Mouse (Mus musculus) embryonic facial prominence, embryonic 10.5 days (tissue): ENCODE measurements at regions not wholly inside any gene's neighbourhood (a gene's known extent, or its start where the extent isn't known, plus 50 kb on each side); places are given as distances from the start of the nearest gene placed in this dataset.
"Not testable (repeated sequence)": the region's sequence is repeated elsewhere in the genome, so short reads cannot be mapped to it uniquely, and the experiment has no call there.

Source experiments
- DNase-seq: peaks from one replicate; pipeline ENCODE4 v3.0.0-alpha.2; 2017; ENCODE audit warnings: low spot score
- H3K27ac ChIP-seq: fragments of 300-500 bp; sonication (generic); replicated peaks from 2 replicates; pipeline ENCODE4 v1.5.1; 2016; ENCODE audit warnings: mild to moderate bottlenecking
- H3K27me3 ChIP-seq: fragments of 300-500 bp; sonication (generic); replicated peaks from 2 replicates; pipeline ENCODE4 v1.6.1; 2016; ENCODE audit warnings: low read depth, mild to moderate bottlenecking; ENCODE audit not compliant: poor library complexity, severe bottlenecking
- H3K36me3 ChIP-seq: fragments of 300-500 bp; sonication (generic); replicated peaks from 2 replicates; pipeline ENCODE4 v1.6.1; 2016; ENCODE audit warnings: mild to moderate bottlenecking, moderate library complexity
- H3K4me1 ChIP-seq: fragments of 300-500 bp; sonication (generic); 2 replicates; pipeline ENCODE4 v1.6.1; 2016
- H3K4me3 ChIP-seq: fragments of 300-500 bp; sonication (generic); 2 replicates; pipeline ENCODE4 v1.5.1; 2016; ENCODE audit warnings: mild to moderate bottlenecking, moderate library complexity
- H3K9me3 ChIP-seq: fragments of 300-500 bp; sonication (generic); 2 replicates; pipeline ENCODE4 v1.6.1; 2016; ENCODE audit warnings: mild to moderate bottlenecking
- WGBS: fragments of 180-500 bp; shearing (Covaris S2); methylation state at CpG from one replicate; pipeline ENCODE4 v1.1.7; 2016; 5-methylcytosine and 5-hydroxymethylcytosine counted together

DNA sequence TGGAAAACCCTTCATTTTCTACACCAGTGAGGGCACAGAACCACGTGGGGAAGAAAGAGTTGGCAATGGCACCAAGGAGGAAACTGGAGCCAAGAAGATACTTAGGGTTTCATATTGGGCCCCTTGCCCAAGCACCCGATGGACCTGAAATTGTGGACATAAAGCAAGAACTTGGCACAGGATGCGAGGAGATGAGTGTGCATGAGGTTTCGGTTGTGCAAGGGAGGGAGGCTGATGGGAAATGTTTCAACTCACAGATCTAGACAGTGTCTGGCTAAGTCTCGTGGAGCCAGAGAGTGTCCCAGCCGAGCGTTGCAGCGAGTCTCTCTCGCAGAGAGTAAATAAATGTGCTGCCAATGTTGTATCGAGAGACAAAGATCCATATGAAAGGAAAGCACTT lies 323.4 kb upstream of the Maf start:
- H3K36me3 ChIP-seq, result no peaks in the 10 kb centered on the region
- H3K4me3 ChIP-seq, result no peak overlapping the region
- no peak for DNase-seq
- H3K9me3 ChIP-seq, result no peaks in the 10 kb centered on the region
- WGBS, result 91% methylated on average over 10 of the region's 10 CpGs
- H3K27me3 ChIP-seq, result no peaks in the 10 kb centered on the region
- H3K27ac ChIP-seq, result no peak overlapping the region
- H3K4me1 ChIP-seq, result no peaks in the 10 kb centered on the region

DNA sequence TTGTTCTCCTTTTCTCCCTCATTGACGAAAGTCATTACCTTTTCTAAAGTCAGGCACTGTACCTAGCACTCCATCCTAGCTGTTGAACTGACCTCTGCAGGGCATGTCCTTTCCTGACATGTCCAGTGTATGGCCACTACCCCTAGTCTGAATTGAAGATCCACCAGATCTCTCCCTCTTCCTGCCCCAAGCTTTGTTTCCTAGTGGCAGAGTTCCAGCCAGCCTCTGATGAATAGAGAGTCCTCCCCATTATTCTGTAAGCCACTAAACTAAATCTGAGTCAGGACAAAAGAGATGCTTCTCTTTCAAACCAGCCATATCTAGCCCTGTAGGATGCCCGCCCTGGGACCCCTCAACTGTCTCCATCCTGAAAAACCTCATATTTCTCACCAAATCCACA lies 317.7 kb upstream of the Maf start:
- H3K27ac ChIP-seq, result no peak overlapping the region
- no peak for DNase-seq
- no peaks in the 10 kb centered on the region for H3K36me3 ChIP-seq
- no peaks in the 10 kb centered on the region for H3K9me3 ChIP-seq
- H3K4me3 ChIP-seq, result no peak overlapping the region
- H3K27me3 ChIP-seq, result no peaks in the 10 kb centered on the region
- no peaks in the 10 kb centered on the region for H3K4me1 ChIP-seq
- WGBS, result 81% methylated on average over 2 of the region's 2 CpGs

DNA sequence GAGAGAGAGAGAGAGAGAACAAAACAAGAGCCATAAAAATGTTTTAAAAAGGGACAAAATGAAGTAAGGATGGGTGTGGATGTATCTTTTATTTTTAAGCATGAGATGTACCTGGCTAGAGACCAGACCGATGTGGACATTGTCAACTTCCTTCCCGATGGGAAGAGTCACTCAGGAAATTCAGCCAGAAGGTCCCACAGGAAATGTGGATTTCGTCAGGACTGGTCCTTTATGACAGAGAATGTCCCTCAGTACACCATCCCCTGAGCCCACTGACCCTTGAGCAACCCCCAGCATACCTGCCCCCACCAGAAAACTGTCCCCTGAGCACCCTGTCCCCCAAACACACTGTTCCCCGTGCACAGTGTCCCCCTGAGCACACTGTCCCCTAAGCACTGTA lies 317.2 kb upstream of the Maf start:
- H3K4me1 ChIP-seq, result no peaks in the 10 kb centered on the region
- no peaks in the 10 kb centered on the region for H3K27me3 ChIP-seq
- 73% methylated on average over 4 of the region's 4 CpGs for WGBS
- H3K9me3 ChIP-seq, result no peaks in the 10 kb centered on the region
- H3K27ac ChIP-seq, result no peak overlapping the region
- DNase-seq, result no peak
- no peak overlapping the region for H3K4me3 ChIP-seq
- H3K36me3 ChIP-seq, result no peaks in the 10 kb centered on the region

DNA sequence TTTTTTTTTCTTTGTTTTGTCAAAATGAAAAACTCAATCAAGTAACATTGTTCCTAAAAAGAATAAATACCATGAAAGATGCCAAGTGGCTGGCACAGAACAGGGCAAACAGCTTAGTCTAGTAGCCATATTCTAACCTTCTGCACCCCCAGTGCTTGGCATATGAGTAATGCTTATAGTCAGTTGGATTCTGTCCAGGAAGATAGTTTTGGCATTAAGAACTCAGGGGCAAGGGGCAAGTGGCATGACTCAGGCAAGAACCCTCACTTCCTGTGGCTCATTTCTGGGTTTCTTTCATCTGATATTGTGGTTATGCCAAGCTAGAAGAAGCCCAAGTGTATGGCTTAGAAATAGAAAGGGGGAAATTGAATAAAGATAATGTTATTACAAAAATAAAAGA lies 314.1 kb upstream of the Maf start:
- Histone ChIP-seq H3K36me3 (no peaks in the 10 kb centered on the region), H3K9me3 (no peaks in the 10 kb centered on the region), H3K27me3 (no peaks in the 10 kb centered on the region), H3K4me3 (no peak overlapping the region), H3K27ac (no peak overlapping the region), H3K4me1 (no peaks in the 10 kb centered on the region)
- no peak for DNase-seq

DNA sequence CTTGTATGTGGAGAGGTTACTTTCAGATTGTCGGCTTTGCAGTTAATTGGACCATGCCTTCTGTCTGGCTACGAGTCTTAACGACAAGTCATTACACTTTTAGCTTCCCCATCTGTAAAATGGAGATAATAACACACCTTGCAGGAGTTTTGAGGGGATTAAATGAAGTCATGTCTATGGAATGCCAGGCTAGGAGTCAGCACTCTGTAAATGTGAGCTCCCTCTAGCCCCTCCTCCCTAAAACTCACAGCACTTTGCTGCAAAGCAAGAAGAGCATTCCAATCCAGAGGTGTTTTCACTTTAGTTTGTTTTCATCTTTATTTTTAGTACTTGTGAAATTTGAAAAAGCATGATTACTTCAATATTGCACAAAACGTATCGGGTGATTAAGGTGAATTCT lies 287.7 kb upstream of the Maf start:
- H3K36me3 ChIP-seq, result no peaks in the 10 kb centered on the region
- H3K27ac ChIP-seq, result no peak overlapping the region
- no peak overlapping the region for H3K4me3 ChIP-seq
- DNase-seq, result no peak
- H3K4me1 ChIP-seq, result no peaks in the 10 kb centered on the region
- no peaks in the 10 kb centered on the region for H3K27me3 ChIP-seq
- H3K9me3 ChIP-seq, result no peaks in the 10 kb centered on the region
- whole genome bisulfite sequencing, result 74% methylated on average over 5 of the region's 5 CpGs

DNA sequence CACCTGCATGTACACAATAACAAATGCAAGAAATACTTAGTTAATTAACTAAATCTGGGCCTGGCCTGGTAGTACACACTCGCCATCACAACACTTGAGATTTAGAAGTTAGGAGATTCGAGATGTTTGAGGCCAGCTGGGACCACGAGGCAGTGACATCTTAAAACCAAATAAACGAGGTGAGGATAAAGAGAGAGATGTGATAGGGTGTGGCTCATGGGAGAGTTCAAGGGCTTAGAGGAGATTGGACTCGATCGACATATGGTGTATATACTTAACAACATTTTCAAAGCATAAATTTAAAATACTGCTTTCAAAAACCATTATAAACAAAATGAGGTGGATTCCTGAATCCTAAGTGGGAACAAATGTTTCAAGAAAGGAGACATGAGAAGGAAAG lies 284.4 kb upstream of the Maf start:
- Histone ChIP-seq H3K36me3 (no peaks in the 10 kb centered on the region), H3K4me1 (no peaks in the 10 kb centered on the region), H3K4me3 (no peak overlapping the region), H3K9me3 (no peaks in the 10 kb centered on the region), H3K27ac (no peak overlapping the region), H3K27me3 (no peaks in the 10 kb centered on the region)
- DNase-seq, result no peak
- 86% methylated on average over 6 of the region's 6 CpGs for WGBS

DNA sequence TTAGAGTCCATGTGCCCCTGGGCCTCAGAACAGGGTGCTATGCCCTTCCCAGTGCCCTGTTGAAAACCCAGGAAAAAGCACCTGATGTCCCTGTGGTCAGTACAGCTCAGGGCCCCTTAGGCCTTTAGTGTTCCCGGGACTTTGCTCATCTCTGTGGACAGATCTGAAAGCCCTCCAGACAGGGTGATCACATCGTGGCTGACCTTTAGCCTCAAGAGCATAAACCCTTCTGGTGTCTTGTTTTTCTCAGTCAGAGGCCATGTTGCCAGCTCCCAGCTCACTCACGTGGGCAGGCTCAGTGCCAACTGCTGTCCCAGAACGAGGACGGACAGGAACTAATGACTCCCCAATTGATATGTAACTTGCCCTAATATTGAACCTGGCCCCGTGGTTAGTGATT lies 275.8 kb upstream of the Maf start:
- no peaks in the 10 kb centered on the region for H3K36me3 ChIP-seq
- no peak for DNase-seq
- H3K27ac ChIP-seq, result no peak overlapping the region
- no peak overlapping the region for H3K4me3 ChIP-seq
- no peaks in the 10 kb centered on the region for H3K4me1 ChIP-seq
- WGBS, result 74% methylated on average over 6 of the region's 6 CpGs
- no peaks in the 10 kb centered on the region for H3K27me3 ChIP-seq
- H3K9me3 ChIP-seq, result no peaks in the 10 kb centered on the region

DNA sequence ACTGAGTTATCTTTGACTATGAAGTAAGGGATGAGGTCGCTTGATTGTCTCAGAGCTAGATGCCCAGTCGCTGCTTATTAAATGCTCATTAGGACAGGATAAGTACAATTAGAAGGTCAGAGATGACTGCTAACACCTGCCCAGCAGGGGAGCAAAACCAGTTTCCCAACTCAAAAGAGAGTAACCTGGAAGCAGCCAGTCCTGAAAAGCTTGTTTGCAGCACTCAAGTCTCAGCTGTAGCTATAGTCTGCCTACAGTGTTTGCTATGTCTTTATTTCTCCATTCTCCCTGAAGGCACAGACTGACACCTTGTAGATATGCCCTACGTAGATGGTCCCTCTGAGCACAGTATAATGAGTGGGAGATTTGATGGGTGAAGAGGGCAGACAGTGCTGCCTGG lies 274.7 kb upstream of the Maf start:
- H3K27ac ChIP-seq, result no peak overlapping the region
- no peaks in the 10 kb centered on the region for H3K4me1 ChIP-seq
- DNase-seq, result no peak
- no peaks in the 10 kb centered on the region for H3K27me3 ChIP-seq
- no peaks in the 10 kb centered on the region for H3K36me3 ChIP-seq
- H3K4me3 ChIP-seq, result no peak overlapping the region
- no peaks in the 10 kb centered on the region for H3K9me3 ChIP-seq
- WGBS, result 70% methylated on average over 3 of the region's 3 CpGs

DNA sequence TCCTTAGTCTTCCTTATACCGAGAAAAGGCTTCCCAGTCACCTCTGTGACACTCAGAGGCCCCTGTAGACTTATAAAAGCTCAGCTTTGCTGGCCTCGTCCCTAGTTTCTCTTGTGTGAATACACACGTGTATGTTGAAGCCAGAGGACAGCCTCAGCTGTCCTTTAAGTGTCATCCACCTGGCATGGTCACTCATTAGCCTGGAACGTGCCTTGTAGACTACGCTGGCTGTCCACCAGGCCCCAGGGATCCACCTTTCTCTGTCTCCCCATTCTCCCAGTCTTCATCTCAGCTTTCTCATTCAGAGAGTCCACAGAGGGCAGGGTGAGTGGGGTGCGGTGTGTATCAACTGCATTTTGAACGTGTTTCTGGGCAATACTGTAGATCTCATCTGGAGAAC lies 273.8 kb upstream of the Maf start:
- 81% methylated on average over 7 of the region's 7 CpGs for WGBS
- no peaks in the 10 kb centered on the region for H3K27me3 ChIP-seq
- H3K36me3 ChIP-seq, result no peaks in the 10 kb centered on the region
- no peak for DNase-seq
- H3K4me1 ChIP-seq, result no peaks in the 10 kb centered on the region
- no peak overlapping the region for H3K4me3 ChIP-seq
- no peaks in the 10 kb centered on the region for H3K9me3 ChIP-seq
- H3K27ac ChIP-seq, result no peak overlapping the region

DNA sequence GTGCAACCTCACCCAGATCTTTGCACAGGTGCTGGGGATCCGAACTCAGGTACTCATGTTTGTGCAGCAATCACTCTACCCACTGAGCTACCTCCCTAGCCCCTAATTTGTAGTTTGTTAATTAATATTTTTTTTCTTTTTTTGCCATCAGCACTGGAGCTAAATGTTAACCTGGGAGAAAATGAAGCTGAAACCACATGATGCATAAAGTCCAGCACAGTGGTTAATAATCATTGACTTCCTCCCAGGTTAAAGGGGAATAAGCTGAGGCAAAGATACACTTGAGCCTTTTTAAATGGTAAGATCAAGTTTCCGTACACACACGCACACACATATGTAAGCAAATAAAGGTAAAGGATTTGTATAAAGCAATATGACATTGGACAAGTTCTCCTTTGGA lies 273.0 kb upstream of the Maf start:
- Histone ChIP-seq H3K4me1 (no peaks in the 10 kb centered on the region), H3K27me3 (no peaks in the 10 kb centered on the region), H3K9me3 (no peaks in the 10 kb centered on the region), H3K36me3 (no peaks in the 10 kb centered on the region), H3K4me3 (no peak overlapping the region), H3K27ac (no peak overlapping the region)
- 90% methylated on average over 3 of the region's 3 CpGs for WGBS
- no peak for DNase-seq

DNA sequence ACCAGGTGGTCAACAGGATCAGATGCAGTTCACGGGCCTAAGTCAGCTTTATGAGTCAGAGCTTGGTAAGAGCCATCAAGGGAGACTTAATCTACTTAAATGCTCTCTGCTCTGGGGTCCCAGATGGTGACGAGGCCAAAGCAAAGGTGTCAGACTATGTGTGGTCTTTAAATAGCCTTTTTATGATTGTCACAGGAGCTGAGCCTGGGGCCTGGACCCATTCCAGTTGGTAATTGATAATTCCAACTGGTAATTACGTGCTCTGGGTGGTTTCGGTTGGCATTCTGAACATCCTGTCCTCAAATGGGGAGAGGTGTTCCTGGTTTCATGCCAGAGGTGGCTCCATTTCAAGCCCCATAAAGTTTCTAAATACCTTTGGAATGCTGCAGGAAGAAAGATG lies 269.6 kb upstream of the Maf start:
- WGBS, result 78% methylated on average over 4 of the region's 4 CpGs
- H3K9me3 ChIP-seq, result no peaks in the 10 kb centered on the region
- no peak overlapping the region for H3K27ac ChIP-seq
- no peaks in the 10 kb centered on the region for H3K27me3 ChIP-seq
- DNase-seq, result no peak
- H3K4me1 ChIP-seq, result peaks cover 4% of the 10 kb centered on the region; the same call in 1 of the 2 replicates
- H3K4me3 ChIP-seq, result no peak overlapping the region
- H3K36me3 ChIP-seq, result no peaks in the 10 kb centered on the region

DNA sequence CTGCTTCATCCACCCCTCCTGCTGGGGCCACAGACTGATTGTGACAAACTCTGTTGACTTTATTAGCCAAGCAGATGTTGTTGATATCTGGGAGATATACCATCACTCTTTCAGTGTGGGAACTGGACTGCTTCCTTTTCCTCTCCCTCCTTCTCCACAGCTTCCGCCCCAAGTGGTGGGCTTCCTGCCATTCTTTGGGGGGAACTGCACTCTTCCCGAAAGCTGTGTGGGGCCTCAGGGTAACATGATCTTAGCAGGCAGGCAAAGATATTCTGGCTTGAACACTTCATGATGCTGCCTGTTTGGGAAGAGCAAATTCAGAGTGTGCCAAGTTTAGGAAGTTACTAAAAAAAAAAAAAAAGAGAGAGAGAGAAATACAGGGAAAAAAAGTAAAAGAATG lies 267.1 kb upstream of the Maf start:
- DNase-seq, result no peak
- Histone ChIP-seq H3K36me3 (no peaks in the 10 kb centered on the region), H3K27me3 (no peaks in the 10 kb centered on the region), H3K27ac (no peak overlapping the region), H3K4me3 (no peak overlapping the region), H3K9me3 (no peaks in the 10 kb centered on the region), H3K4me1 (peaks cover 4% of the 10 kb centered on the region; the same call in 1 of the 2 replicates)
- 61% methylated on average over 2 of the region's 2 CpGs for WGBS

DNA sequence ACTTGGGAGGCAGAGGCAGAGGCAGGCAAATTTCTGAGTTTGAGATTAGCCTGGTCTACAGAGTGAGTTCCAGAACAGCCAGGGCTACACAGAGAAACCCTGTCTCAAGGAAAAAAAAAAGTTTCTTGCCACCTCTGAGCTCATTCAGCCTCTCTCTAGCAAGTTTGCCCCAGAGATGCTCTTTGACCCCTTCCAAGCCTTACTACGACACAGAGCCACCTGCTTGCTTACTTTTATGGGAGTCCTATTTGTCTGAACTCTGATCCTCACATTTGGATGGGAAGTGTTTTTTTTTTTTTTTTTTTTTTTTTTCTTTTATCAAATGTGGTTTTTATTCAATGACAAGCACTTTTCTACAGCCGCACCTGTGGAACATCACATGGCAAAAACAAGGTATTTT lies 263.8 kb upstream of the Maf start:
- H3K36me3 ChIP-seq, H3K27ac ChIP-seq, H3K9me3 ChIP-seq, DNase-seq, H3K4me3 ChIP-seq, H3K4me1 ChIP-seq, H3K27me3 ChIP-seq: not testable (repeated sequence)
- 77% methylated on average over 2 of the region's 2 CpGs for WGBS

DNA sequence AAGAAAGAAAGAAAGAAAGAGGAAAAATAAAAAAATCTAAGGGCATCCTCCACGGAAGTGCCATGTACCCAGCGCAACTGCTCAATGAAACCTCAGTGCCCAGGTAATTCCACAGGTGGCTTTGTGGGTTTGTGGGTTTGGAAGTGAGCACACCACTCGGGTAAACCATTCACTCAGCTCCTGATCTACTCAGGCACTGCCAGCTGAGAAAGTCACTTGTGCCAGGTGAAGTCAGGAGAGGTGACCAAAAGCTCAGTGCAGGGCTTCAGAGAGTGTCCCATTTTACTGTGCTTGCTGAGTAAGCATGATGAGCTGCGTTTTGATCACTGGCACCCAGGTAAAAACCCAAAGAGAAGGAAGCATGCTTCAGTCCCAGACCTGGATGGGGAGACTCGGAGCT lies 260.5 kb upstream of the Maf start:
- no peak overlapping the region for H3K4me3 ChIP-seq
- H3K27me3 ChIP-seq, result no peaks in the 10 kb centered on the region
- H3K27ac ChIP-seq, result no peak overlapping the region
- DNase-seq, result no peak
- no peaks in the 10 kb centered on the region for H3K36me3 ChIP-seq
- no peaks in the 10 kb centered on the region for H3K4me1 ChIP-seq
- no peaks in the 10 kb centered on the region for H3K9me3 ChIP-seq
- 84% methylated on average over 5 of the region's 5 CpGs for WGBS
